Mouse (Mus musculus) heart, adult 2 months (tissue): ENCODE results near the gene Taok1.

Experiments
- CTCF ChIP-seq: fragments of 200-600 bp; IDR thresholded peaks from 2 replicates; pipeline ENCODE4 v1.8.1; 2022; ENCODE audit warnings: antibody characterized with exemption, mild to moderate bottlenecking, moderate library complexity
- POLR2A ChIP-seq: fragments of 200-500 bp; IDR thresholded peaks from 2 replicates; pipeline ENCODE4 v1.6.1; 2011; ENCODE audit warnings: mild to moderate bottlenecking, low read depth, low read length, control low read depth; ENCODE audit not compliant: insufficient read depth

DNA sequence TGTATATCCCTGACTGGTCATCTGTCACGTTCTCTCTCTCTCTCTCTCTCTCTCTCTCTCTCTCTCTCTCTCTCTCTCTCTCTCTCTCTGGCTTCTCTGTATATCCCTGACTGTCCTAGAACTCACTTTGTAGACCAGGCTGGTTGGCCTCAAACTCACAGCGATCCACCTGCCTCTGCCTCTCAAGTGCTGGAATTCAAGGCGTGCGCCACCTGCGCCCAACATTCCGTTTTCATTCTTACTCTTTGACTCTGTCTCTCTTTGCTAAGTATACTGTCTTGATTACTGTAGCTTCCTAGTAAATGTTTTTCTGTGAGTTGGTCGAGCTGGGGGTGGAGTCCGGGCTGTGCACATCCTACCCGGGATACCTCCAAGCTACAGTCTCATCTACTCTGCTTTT lies 33.8 kb upstream of the Taok1 start:
- no peak for TF ChIP-seq POLR2A
- TF ChIP-seq CTCF: no peak
